Mouse (Mus musculus) megakaryocyte progenitor cell, adult 5-6 weeks (primary cell): ENCODE data around the gene Lgsn. TPM values are rescaled to one million over a fixed set of nuclear protein-coding genes. Genes with fewer than 3 reads are reported as not detected.

Source experiments
- ATAC-seq: replicated peaks from 2 replicates; pipeline ENCODE4 v1.8.0; 2016; ENCODE audit warnings: mild to moderate bottlenecking, moderate TSS enrichment, inconsistent platforms; ENCODE audit not compliant: poor library complexity
- total RNA-seq, 2 experiments: library from RNA; stranded (forward) in 1 of 2; stranded (reverse) in 1 of 2; fragments of 157-497, 149-512 nt in 1 of 2; fragments of 200-1000 nt in 1 of 2; gene quantifications; 2 replicates each; pipeline versions ENCODE4 v1.2.3 to v1.2.4; 2015 to 2017

Gene Lgsn
- total RNA-seq, 2 experiments from 2014 or later, result not detected

DNA sequence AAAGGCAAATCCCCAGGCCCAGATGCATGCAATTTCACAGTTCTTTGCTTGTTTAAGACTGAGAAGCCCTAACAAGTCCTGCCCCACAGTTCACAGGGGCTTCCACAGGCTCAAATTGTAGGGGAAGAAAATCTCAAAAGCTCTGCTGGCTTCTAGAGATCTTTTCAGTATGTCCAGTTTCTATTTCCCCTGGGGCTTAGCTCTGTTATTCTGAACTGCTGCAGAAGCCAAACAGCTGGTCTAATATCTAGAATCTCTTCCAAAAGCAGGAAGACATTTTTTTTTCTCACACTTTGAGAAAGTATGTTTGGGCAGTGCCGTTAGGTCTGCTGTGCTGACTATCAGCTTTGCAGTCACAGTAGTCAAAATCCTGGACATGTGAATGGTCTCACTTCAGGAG is 38.6 kb downstream of the Lgsn start:
- ATAC-seq, result no peak

DNA sequence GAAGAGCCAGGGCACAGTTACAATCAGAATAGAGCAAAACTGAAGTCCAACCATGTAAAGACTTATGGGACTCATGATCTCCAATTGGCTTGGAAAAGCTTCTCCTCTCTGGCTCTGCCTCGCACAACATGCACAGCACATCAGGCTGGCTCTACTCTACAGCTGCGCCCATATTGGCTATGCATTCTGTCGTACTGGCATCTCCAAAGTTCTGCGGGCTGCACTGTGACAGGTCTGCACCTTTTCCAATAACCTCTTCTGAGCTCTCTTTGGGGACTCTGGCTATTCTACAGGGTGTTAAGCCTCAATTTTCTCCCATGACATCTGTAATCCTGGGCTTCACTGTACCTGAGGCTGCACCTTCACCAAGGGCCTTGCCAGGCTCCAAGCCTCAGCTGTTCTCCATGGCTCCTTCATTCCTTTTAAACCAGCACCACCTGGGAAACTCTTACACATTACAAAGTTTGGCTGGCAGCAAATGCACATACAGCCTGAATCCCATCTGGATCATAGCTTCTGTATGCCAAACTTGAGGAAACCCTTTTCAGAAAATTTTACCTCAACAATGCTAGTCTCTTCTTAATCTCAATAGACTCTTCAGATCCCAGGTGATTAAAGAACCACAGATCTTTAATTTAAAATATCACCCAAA is 44.5 kb downstream of the Lgsn start:
- ATAC-seq, result no peak

DNA sequence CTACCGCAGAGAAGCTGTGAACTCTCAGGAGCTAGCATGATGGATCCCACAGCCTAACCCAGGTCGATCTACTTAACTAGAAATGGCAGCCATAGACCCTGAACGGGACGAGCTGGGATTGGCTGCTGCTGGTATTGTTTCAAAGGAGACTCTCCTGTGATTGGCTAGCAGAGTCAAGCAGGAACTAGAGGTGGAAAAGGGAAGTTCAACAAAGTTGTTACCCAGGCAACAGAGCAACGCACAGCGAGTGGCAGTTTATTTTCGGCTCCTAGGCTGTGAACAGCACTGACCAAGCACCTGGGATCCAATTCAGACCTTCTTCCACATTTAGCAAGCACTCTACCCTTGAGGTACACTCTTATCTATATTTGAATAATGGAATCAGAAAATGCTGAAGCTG is 46.4 kb downstream of the Lgsn start, which contains the start of the genes 4931428L18Rik and Pih1d3:
4931428L18Rik (minus strand) TSS at position 121 of the 400 bp plus-strand sequence.
Pih1d3 (plus strand) TSS at position 275 of the 400 bp plus-strand sequence.
- peak; percentile 58 for ATAC-seq

DNA sequence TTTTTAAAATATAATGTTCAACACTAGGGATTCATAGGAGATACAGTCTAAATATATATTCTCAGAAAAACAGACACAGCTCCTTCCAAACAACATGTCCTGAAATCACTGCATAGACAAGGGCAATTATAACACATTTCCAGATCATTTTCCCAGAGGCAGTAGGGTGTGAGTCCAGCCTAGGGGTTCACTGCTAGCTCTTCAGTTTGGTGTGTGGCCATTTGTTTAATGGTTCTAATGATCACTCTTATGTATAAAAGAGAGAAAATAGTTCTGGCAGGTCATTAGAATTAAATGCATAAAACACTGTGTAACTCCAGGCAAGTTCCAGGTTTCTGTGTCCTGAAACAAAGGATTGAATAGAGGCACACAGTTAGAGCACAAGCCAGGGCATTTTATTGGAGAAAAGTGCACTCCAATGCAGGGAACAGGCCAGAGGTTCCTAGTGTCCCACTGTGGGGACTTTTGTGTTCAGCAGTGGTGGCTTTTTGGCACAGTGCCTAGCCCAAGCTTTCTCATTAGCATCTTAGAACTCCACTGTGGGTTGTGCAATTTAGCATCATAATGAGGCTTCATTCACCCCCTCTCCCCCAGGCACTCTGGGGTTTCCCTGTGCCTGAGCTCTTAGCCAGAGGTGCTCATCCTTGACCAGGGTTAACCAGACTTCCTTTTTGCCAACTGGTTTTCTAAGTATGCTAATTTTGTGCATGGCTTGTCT is 57.3 kb downstream of the Lgsn start:
- no peak for ATAC-seq

Other genes starting within 250 kb of the Lgsn start
- not detected in 2 replicates for gene AC153137.1, start 198.4 kb upstream of the Lgsn start, total RNA-seq (2015)
- not detected in 2 replicates for gene AC153137.1, start 198.4 kb upstream of the Lgsn start, total RNA-seq (2017)
- gene 4931428L18Rik, start 46.3 kb downstream of the Lgsn start, total RNA-seq (2015), result not detected in 2 replicates
- gene 4931428L18Rik, start 46.3 kb downstream of the Lgsn start, total RNA-seq (2017), result not detected in 2 replicates
- not detected in 2 replicates for gene Pih1d3, start 46.4 kb downstream of the Lgsn start, total RNA-seq (2015)
- gene Pih1d3, start 46.4 kb downstream of the Lgsn start, total RNA-seq (2017), result not detected in 2 replicates